Mouse (Mus musculus): ENCODE measurements around the gene Rabep1.

GRCm38 (mm10) chr11:70808101-70808500, 36.5 kb upstream of the Rabep1 start:
- TF ChIP-seq CTCF (IDR thresholded peaks at IDR 0.05; ENCODE audit: low read depth, low read length) (no peak), POLR2A (IDR thresholded peaks at IDR 0.05; ENCODE audit: extremely low read depth, insufficient read depth, low read length) (no peak)
